Mouse (Mus musculus): ENCODE data around the gene Lamtor3.
"Not testable (repeated sequence)": the region's sequence is repeated elsewhere in the genome, so short reads cannot be mapped to it uniquely, and the experiment has no call there.

Lamtor3 gene

DNA sequence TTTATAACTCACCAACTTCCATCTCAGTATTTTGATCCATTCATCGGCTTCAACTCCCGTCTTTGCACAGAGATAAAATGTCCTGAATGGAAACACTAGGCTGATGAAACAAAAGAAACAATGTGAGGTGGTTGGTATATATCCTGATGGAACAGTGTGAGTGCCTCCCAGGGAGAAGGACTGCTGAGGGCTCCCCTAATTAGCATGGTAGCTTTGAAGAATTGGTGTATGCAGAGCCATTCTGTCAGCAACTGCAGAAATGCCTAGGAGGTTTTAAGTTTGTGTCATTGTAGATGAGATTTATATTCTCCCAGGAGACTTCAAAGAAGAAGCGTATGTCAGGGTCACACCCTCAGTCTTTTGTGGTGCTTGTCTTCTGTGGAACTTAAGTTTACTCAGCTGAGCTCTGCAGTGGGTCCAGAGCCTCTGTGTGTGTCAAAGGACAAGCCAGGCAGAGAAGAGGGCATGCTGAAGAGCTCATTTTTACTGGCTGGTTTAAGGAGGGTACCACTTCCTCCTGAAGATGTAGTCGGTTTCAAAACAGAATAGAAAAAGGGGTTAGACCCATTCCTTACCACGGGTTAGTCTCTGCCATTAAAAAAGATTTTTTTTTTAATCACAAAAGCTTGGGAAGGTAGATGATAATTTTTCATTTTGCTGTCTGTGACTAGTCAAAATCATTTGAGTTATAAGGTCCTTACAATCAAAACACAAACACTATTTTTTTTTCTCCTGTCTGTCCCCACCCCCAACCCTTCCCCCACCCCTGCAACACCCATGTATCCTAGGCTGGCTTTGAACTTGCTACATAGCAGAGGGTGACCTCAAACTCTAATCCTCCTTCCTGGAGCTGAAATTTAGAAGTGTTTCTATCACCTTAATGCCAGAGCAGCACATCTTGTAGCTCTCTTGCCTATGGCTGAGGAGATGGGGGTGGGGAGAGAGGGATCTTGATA, 17.5 kb downstream of the Lamtor3 start:
- DNase-seq, result no peak

DNA sequence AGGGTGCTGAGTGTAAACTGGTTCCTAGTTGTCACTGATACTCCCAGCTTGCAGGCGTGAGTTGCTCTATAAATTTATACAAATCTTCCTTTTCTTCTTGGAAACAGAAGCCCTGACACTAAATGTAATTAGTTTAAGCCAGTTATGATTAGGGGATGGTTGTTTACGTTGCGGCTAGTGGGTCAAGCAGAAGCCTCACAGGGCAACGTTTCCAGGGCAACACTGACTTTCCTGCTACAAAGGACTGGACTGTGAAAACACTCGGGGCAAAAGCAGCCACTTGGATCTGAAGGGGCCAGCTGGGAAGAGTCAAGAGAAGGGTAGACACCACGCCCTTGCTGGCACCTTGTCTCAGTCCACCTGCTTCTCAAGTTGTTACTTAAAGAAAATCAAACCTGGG, 18.2 kb downstream of the Lamtor3 start:
- no peak for DNase-seq

DNA sequence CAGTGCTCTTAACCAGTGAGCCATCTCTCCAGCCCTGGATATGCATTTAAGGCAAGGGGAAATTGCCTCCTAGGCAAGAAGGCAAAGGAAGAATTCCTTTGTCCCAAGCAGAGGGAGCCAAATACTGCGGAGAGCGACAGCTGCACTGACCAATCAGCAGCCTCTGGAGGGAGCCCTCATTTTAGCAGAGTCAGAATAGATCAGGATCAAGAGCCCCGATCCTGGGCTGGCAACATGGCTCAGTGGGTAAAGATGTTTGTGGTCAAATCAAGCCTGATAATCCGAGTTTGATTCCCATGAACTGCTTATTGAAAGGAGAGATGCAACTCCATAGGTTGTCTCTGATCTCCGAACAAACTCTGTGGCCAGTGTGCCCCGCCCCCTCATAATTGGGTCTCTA, 20.3 kb downstream of the Lamtor3 start:
- DNase-seq, result peak; percentile 28 to 67

DNA sequence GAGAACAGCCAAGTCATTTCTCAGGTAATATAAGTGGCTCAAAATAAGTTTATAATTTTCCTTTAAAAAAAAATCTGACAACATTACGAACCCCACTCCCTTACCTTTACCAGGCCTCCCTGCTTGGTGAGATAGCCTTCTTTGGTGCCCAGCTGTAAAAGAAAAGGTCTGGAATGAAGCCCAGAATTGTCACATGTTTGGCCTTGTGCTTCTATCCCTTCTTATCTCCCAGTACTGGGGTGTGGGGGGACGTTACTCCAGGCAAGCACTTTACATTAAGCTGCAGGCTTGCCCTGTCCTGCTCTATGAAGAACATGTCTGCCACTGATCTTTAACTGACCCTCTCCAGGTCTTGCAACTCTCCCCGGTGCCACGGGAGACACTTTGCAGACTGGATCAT, 22.5 kb downstream of the Lamtor3 start:
- DNase-seq, result no peak

DNA sequence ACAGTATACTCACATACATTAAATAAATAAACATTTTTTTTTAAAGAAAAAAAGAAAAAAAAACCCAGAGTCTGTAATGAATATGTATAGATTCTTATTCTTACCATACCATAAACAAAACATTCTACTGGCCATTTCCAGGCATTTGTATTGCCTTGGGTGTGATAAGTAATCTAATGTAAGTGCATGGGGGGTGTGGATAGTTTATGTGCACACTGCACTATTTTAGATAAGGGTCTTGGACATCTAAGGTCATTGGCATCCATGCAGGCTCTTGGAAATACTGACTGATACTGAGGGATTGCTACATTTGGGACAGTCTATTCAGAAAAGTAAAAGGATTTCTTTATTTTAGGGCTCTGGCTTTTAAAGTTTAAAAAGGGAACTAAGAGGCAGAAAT, 23.2 kb downstream of the Lamtor3 start:
- DNase-seq, result no peak

DNA sequence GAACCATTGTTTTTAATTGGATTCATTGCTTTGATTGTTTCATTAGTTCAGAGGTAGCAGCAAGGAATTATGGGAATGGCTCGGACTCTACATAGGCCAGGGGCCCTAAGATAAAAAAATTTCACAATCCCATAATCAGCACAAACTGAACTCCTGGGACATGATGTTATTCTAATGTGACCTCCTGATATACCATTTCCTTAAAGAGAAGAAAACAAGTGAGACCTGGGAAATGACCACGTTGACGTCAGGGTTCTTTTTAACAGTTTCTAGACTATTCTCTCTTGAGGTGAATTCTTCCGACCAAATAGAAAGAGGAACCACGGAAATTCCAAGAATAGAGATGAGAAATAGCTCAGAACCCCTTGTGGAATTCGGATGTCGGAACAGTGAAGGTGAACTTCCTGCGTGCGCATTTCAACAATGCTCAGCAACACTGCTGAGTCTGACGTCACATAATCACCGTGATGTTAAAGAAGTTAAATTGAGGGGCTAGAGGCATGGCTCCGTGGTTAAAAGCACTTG, 23.9 kb downstream of the Lamtor3 start:
- no peak for DNase-seq

DNA sequence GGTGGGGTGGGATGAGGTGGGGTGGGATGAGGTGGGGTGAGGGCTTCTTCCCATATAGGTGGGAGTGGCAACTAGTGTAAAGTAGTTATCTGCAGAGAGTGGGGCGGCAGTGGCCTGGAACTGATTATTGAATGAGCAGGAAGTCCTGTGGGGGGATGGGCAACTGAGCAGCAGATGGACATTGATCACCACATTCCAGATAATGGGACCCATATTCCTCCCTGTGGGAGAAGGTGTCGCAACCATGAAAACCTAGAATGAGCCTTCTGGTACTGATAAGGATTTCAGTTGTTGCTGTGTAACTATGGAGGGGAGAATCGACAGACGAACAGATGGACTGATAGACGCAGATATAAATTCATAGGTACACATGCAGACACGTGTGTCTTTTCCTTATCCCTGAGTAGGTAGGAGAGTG, 25.4 kb downstream of the Lamtor3 start:
- no peak for DNase-seq

DNA sequence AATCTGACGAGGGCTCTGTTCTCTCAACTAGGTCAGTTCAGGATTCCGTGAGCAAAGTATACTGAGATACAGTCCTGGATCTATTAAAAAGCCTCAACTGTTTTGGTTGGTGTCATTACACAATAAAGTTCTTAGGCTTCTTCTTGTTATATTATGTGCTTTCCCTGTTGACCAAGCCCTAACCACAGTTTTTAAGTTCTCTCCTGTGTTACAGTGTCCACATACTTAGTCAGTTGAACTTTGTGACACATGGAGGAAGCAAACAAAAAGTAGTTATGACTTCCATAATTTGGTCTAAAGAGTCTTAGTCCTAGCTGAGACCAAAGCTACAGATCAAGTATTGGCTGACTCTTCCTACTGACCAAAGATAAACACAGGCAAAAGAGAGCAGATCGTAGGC, 28.5 kb downstream of the Lamtor3 start:
- no peak for DNase-seq

DNA sequence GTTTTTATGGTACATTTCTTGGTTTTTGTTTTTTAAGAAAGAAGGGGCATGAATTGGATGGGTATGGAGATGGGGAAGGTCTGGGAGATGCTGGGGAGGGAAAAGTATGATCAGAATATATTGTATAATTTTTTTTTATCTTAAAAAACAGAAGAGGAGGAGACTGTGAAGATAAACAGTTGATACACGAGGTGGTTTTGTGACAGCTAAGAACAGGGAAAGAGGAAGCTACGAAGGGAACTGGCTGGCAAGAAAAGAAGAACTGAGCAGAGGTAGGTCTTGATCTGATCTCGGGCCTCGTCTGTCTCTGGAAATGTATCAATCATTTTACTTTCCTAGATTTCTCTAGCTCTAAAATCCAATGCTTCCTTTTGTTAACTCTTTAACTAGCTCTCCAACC, 29.2 kb downstream of the Lamtor3 start:
- DNase-seq, result no peak

DNA sequence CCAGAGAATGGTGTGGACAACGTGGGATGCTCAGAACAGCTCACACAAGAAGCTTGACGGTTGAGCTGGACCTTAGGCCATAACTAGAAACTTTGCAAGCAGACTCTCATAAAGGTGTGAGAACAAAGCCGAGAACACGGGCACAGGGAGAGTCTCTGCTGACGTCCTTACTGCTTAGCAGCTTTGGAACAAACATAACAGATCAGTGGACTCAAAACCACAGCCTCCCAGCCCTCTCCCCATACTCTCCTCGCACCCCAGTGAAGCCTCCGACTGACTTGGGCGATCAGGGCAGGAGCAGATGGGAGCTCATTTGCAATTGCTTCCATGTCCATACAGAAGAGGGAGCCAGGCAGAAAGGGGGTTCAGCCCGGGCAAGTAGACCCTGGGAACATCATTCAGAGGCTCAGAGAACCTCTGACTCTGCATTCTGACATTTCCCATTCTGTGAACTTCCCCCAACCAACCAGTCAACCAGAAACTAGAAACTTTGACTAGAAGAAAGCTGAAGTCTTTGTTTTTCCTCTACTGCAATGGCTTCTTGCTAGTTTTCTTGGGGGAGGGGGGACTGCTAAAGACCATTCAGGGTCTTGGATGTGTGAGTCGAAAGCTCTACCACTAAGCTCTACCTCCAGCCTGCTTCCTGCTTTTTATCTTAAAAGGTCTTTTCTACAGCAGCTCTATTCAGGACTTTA, 32.0 kb downstream of the Lamtor3 start:
- no peak for DNase-seq

DNA sequence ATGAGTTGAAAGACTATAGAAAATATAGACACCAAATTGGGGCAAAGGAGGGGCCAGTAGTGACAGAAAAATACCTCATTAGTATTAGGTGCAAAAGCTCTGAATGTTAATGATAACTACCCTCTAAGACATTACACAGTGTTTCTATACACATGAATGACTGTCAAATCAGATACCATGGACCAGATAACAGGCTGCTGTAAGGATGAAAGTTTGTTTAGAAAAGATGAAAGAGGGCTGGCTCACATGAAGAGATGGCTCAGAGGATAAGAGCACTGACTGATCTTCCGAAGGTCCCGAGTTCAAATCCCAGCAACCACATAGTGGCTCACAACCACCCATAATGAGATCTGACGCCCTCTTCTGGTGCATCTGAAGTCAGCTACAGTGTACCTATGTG, 33.0 kb downstream of the Lamtor3 start:
- not testable (repeated sequence) for DNase-seq

DNA sequence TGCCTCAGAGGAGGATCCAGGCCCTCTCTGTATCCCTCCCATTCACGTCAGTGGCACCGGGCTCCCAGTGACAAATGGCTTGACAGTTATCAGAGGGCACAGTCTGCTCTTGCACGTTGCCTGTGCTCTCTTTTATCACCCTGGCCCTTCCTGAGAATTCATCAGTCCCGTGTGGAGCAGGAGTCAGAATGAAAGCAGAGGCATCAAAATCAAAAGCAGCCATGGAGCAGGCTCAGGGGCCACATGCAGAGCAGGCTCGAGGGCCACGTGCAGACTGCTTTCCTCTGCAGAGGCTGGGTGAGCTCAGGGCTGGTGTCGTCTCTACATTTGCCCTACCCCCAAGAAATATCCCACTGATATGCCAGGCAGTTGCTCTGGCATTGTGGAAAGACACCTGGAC, 33.5 kb downstream of the Lamtor3 start:
- no peak for DNase-seq

DNA sequence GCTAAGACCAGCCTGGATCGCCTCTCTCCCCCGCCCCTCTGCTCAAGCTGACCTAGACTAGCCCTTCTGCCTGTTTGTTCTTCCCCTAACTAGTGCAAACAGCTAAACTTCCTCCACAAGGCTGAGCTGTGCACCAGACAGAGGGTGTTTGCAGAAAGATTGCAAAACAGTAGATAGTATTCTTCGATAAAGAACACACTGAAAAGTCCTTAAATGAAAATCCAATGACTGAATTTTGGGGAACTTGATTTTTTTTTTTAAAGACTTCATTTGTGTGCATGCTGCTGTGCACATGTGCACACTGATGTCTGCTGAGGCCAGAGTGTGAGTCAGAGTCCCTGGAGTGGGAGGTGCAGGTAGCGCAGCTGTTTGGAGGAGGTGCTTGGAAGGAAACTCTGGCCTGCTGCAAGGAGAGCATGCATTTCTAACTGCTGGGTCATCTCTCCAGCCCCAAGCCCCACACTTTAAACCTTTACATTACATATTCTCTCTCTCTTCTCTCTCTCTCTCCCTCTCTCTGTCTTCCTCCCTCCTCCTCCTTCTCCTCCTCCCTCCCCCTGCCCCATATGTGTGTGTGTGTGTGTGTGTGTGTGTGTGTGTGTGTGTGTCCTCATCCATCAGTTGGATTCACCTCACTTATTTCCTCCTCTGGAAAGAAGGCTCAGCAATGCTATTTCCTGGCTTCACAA, 34.1 kb downstream of the Lamtor3 start:
- no peak for DNase-seq

DNA sequence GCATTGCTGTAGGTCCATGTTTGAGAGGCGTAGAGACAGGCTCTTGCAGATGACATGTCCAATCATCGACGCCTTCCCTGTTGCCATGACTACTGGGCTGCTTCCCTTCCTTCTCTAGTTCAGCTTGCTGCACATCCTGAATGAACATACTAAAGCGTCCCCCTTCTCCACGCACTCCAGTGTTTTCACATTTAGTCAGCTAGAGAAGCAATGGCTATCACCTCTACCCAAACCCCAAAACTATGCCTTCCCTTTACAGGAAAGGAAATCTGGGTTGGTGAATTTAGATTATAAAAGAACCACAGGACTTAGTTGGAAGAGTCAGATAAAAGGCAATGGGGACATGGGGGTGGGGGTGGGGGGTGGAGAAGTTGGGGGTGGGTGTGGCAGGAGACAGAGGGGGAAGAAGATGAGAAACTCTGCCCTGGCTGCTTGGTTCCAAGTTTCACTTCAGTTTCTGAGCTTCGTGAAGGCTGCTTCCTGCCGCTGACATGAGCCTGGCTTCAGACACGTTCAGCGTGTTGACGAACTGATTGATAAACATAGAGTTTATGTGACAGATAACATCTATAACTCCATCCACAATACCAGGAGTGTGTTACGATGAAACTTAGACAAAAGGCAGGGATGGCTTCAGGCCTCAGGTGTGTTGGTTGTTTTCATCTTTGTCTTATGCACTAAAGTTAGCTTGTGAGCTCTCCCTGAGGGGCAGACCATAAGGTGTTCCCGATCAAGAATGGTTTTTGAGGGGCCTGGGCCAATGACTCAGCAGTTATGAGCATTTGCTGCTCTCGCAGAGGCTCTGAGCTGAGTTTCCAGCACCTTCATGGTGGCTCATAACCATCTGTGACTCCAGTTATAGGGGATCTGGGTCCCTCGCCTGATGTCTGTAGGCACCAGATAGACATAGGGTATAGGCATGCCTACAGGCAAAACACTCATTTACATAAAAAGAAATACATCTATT, 34.9 kb downstream of the Lamtor3 start:
- DNase-seq, result peak in 1 of 2 experiments; percentile 17

DNA sequence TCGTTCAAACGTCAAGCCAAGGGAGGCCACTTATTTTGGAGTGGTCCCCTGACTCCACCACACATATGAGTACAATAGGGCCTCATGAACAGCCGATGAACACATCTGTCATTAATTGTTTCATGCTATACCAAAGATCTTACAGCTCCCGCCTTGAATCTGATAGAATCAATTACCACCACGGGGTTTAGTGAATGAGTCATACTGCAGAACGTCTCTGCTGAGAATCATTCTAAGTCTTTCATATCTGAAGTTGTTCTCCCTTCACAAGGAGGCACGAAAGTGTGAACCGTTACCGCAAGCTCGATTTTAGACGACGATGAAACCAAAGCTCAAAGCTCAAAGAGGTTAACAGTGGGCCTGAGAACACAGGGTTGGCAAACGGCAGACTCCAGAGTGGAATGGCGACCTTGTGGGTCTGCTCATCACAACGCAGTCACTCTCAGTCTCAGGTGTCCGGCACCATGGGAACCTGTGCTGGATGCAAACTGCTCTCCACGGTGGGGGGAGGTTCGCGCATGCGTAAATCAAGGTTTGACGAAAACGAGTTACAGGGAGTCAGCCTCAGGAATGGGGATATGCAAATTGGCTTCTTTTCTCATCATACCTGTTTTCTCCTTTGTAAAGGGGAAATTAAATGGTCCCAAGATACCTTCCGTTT, 36.1 kb downstream of the Lamtor3 start:
- DNase-seq, result no peak

DNA sequence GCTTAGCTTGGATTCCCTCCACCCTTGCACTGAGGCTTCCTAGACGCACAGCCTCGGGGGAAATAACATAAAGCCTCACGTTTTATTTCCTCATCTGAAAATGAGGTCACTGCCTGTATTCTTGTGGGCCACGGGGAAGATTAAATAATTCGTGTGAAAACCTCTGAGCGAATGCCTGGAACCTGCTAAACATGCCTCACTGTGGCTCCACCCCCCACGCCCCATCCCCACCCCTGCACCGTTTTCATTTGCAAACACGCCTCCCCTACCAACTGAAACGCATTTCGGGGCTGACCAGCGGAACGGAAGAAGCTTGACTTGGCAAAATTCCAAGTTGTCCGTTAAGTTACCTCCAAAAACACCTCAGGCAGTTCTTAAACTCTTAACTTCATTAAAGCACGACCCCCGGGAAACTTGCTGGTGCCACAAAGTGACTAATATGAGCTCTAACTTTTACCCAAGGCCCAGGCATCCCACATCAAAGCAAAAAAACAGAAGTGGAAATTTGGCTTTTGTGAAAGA, 37.3 kb downstream of the Lamtor3 start:
- no peak for DNase-seq

DNA sequence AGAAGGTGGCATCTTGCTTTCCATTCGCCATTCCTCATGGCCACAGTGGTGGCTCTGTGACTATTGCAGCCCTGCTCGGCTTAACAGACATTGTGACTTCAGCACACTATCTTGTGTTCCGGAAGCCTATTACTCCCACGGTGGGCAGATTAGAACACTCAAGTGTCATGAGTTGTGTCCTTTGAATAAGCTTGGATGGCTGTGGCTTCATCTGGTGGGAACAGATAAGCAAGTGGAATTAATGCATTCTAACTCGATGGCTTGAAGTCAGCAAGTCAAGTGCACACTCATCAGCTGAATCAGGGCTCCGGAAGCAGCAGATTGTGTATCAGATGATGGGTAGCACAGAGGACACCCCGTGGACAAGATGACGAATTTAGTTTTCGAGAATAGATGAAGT, 39.6 kb downstream of the Lamtor3 start:
- no peak for DNase-seq

DNA sequence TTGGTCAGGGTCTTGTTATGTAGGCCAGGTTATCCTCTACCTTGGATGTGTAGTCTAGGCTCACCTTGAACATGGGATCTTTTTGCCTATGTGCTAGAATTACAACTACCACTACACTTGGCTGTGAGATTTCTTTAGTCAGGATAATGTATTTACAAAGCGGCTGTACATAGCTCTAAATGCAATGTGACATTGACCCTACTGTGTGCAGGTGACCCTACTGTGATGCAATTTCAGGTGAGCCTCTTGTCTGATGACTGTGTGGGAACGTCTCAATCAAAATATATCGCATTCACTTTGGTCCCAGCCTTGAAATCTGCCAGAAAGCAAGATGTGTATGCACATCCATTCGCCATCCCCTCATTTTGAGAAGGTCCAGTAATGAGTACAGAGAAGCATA, 40.0 kb downstream of the Lamtor3 start:
- DNase-seq, result no peak

DNA sequence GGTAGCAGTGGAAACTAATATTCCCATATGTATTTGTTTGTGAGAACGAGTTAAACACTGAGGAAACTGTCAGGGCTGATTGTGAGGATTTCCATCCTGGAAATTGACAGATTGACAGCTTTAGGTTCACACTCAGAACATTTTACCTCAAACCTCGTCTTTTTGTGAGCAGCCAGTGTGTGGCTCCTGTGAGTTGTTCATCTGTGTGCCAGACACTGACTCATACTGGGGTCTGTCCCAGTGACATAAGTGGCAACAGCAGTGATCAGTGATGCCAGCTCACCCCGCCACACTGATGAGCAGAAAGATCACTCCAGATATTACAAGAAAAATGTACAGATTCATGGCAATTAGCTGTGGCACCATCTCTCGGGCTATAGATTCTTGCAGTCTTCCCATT, 41.1 kb downstream of the Lamtor3 start:
- no peak for DNase-seq

DNA sequence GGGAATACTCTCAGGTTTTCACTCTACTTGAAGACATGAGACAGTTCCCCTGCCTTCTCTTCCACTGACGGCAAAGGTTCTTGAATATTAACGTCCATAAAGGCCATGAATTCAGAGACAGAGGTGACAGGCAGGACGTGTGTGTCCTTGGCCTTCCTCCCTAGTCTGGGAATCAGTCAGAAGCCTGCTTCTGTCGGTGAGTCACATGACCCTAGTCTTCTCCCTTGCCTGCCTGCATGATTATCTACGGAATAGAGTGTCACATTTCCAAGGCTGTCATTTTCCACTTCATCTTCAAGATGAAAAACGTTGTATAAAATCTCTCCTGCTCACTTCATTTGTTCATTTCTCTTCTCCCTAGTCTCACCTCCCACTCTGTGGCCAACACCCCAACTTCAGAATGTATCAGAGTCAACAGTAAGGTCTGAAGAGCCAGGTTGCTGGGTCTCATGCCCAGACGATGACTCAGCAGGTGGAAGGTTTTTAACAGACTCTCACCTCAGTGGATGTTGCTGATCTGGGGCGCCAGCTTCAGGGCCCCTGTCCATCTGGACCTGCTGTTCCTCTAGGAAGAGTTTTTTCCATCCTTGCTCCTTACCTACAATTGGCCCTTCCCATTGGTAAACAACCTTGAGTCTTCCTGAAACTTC, 43.6 kb downstream of the Lamtor3 start:
- no peak for DNase-seq

DNA sequence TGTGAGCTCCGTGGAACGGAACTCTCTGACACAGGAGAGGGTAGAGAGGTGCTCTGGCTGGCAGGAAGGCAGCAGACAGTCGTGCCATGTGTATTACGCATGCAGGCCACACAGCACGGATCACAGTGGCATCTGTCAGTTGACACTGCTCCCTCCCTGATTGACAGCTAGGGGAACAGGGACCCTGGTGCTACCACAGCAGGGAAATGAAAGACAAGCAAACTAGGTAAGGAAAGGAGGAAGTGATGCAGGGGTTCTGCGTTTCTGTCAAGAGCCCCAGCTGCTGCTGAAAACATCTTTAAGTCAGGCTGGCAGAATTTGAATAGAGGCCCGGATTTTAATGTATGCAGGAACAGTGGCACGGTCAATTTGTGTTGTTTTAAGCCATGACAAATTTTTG, 45.2 kb downstream of the Lamtor3 start:
- no peak for DNase-seq

Measured in kidney, postnatal 36 days (tissue).